ENCODE assay signal across 8 mouse cellular contexts in genomic region chr9:46120468-46121253, GRCm38 (mm10).
DNase-seq lines count a peak whose midpoint lies in the region; ATAC-seq lines count a peak whose summit lies in the region.

No protein-coding gene starts in this region.

- H3K4me1 ChIP-seq in heart, embryonic 15.5 days (replicated peaks): peaks cover 33% of the 10 kb centered on the region
- peaks cover 4% of the 10 kb centered on the region; the same call in 1 of the 2 replicates for H3K4me1 ChIP-seq in embryonic facial prominence, embryonic 11.5 days (ENCODE audit: control insufficient read depth, insufficient read depth, low read length)
- H3K4me1 ChIP-seq in hindbrain, embryonic 16.5 days (ENCODE audit: control insufficient read depth, insufficient read depth, low read depth, low read length): peaks cover 10% of the 10 kb centered on the region
- H3K4me1 ChIP-seq in midbrain, embryonic 14.5 days (ENCODE audit: control insufficient read depth, insufficient read depth, low read length): peaks cover 11% of the 10 kb centered on the region

- H3K36me3 ChIP-seq in heart, embryonic 15.5 days: no peaks in the 10 kb centered on the region
- H3K36me3 ChIP-seq in embryonic facial prominence, embryonic 11.5 days (replicated peaks; ENCODE audit: control insufficient read depth, insufficient read depth, low read depth, low read length): no peaks in the 10 kb centered on the region
- 0 out of 2 replicates have a peak, but pooled peaks cover 3% of the 10 kb centered on the region for H3K36me3 ChIP-seq in hindbrain, embryonic 16.5 days (ENCODE audit: control insufficient read depth, insufficient read depth, low read length)
- H3K36me3 ChIP-seq in midbrain, embryonic 14.5 days (ENCODE audit: control insufficient read depth, insufficient read depth, low read length): no peaks in the 10 kb centered on the region

- H3K9me3 ChIP-seq in heart, embryonic 15.5 days (replicated peaks): no peaks in the 10 kb centered on the region
- no peaks in the 10 kb centered on the region for H3K9me3 ChIP-seq in embryonic facial prominence, embryonic 11.5 days (replicated peaks; ENCODE audit: control insufficient read depth, low read length)
- no peaks in the 10 kb centered on the region for H3K9me3 ChIP-seq in hindbrain, embryonic 16.5 days (ENCODE audit: control insufficient read depth, low read length)
- H3K9me3 ChIP-seq in midbrain, embryonic 14.5 days (ENCODE audit: control insufficient read depth, low read length): no peaks in the 10 kb centered on the region

- no peak for DNase-seq in heart, adult 9 months (ENCODE audit: low spot score in 2 of 2)
- no peak for DNase-seq in embryonic facial prominence, embryonic 11.5 days (ENCODE audit: low spot score)
- DNase-seq in midbrain, embryonic 14.5 days: no peak
- no peak for DNase-seq in layer of hippocampus, adult 8-10 months (ENCODE audit: low spot score in 2 of 2)
- DNase-seq in cerebellum, postnatal 10 days: no peak
- no peak for DNase-seq in gastrocnemius, postnatal 25 days

- peak overlapping the region; percentile 78 for H3K27ac ChIP-seq in heart, embryonic 15.5 days
- peak overlapping the region; percentile 61 for H3K27ac ChIP-seq in embryonic facial prominence, embryonic 11.5 days (replicated peaks; ENCODE audit: low read depth, low read length)
- peak overlapping the region; percentile 63 for H3K27ac ChIP-seq in hindbrain, embryonic 16.5 days (ENCODE audit: low read depth, low read length)
- peak overlapping the region; percentile 72 for H3K27ac ChIP-seq in midbrain, embryonic 14.5 days (replicated peaks; ENCODE audit: low read depth, low read length)

- H3K9ac ChIP-seq in heart, embryonic 15.5 days: no peak overlapping the region
- H3K9ac ChIP-seq in embryonic facial prominence, embryonic 11.5 days (replicated peaks; ENCODE audit: low read length): no peak overlapping the region
- 0 out of 2 replicates have a peak overlapping the region, but pooled peaks have one; percentile 4 for H3K9ac ChIP-seq in hindbrain, embryonic 16.5 days (ENCODE audit: low read depth, low read length)
- no peak overlapping the region for H3K9ac ChIP-seq in midbrain, embryonic 14.5 days (replicated peaks; ENCODE audit: low read length)

- WGBS in heart, embryonic 15.5 days: 75% methylated on average over 6 of the region's 6 CpGs
- 86% methylated on average over 6 of the region's 6 CpGs for WGBS in embryonic facial prominence, embryonic 11.5 days
- WGBS in hindbrain, embryonic 16.5 days: 84% methylated on average over 6 of the region's 6 CpGs
- 79% methylated on average over 6 of the region's 6 CpGs for WGBS in midbrain, embryonic 14.5 days

- no peak for ATAC-seq in heart, embryonic 15.5 days (replicated peaks; ENCODE audit: insufficient number of reproducible peaks, insufficient read depth, low FRiP score, low read depth)
- ATAC-seq in embryonic facial prominence, embryonic 11.5 days (replicated peaks; ENCODE audit: insufficient number of reproducible peaks, low FRiP score, low TSS enrichment, low read depth): no peak; the same call in 1 of the 2 replicates
- ATAC-seq in hindbrain, embryonic 16.5 days: peak; percentile 41; the same call in 1 of the 2 replicates
- peak; percentile 24; the same call in 1 of the 2 replicates for ATAC-seq in midbrain, embryonic 14.5 days (ENCODE audit: low FRiP score, low TSS enrichment)

- H3K4me3 ChIP-seq in heart, embryonic 15.5 days: no peak overlapping the region
- no peak overlapping the region for H3K4me3 ChIP-seq in embryonic facial prominence, embryonic 11.5 days (ENCODE audit: low read depth, low read length)
- H3K4me3 ChIP-seq in hindbrain, embryonic 16.5 days (ENCODE audit: low read length): no peak overlapping the region
- H3K4me3 ChIP-seq in midbrain, embryonic 14.5 days (replicated peaks; ENCODE audit: low read depth, low read length): no peak overlapping the region

- H3K4me2 ChIP-seq in heart, embryonic 15.5 days: 0 out of 2 replicates have a peak overlapping the region, but pooled peaks have one; percentile 19
- no peak overlapping the region for H3K4me2 ChIP-seq in embryonic facial prominence, embryonic 11.5 days (ENCODE audit: low read depth, low read length)
- H3K4me2 ChIP-seq in hindbrain, embryonic 16.5 days (ENCODE audit: low read length): no peak overlapping the region
- H3K4me2 ChIP-seq in midbrain, embryonic 14.5 days (ENCODE audit: low read length): no peak overlapping the region

- H3K27me3 ChIP-seq in heart, embryonic 15.5 days: no peaks in the 10 kb centered on the region
- no peaks in the 10 kb centered on the region for H3K27me3 ChIP-seq in embryonic facial prominence, embryonic 11.5 days (ENCODE audit: control insufficient read depth, insufficient read depth, low read length)
- no peaks in the 10 kb centered on the region for H3K27me3 ChIP-seq in hindbrain, embryonic 16.5 days (replicated peaks; ENCODE audit: control insufficient read depth, insufficient read depth, low read length)
- H3K27me3 ChIP-seq in midbrain, embryonic 14.5 days (ENCODE audit: control insufficient read depth, insufficient read depth, low read length): no peaks in the 10 kb centered on the region

Comparison
In these comparisons a context has a peak if more than half of its experiments do, and no peak if none do; other contexts are left out.
1. ATAC-seq: peak in hindbrain, embryonic 16.5 days (single experiment) and midbrain, embryonic 14.5 days (single experiment); none in heart, embryonic 15.5 days (single experiment) and embryonic facial prominence, embryonic 11.5 days (single experiment).
2. Peak in every context shown above with its lines, with median percentiles within 50 percentile points of each other: H3K27ac ChIP-seq.